Mouse (Mus musculus): Measurements from ENCODE around the gene Myom1. TPM values are rescaled to one million over a fixed set of nuclear protein-coding genes. Genes with fewer than 3 reads are reported as not detected.
A peak's percentile ranks its signal among the peaks of the same experiment; 100 is the strongest.

Myom1 gene
- polyA plus RNA-seq, 1 experiment from 2014 or later: 9.2 TPM

- H3K4me3 ChIP-seq (ENCODE audit: low read depth, low read length): peak overlapping the region; percentile 93
- peak overlapping the region; percentile 100 for H3K9ac ChIP-seq (replicated peaks; ENCODE audit: low read depth)
- ATAC-seq (no peak), DNase-seq (ENCODE audit: low spot score) (peak; percentile 68)
- H3K9me3 ChIP-seq (ENCODE audit: low read length): no peaks in the 10 kb centered on the region
- H3K4me1 ChIP-seq (ENCODE audit: insufficient read depth, low read depth, low read length): peaks cover 13% of the 10 kb centered on the region; the same call in 1 of the 2 replicates
- 4% methylated on average over 6 of the region's 6 CpGs for WGBS
- peak overlapping the region; percentile 100 for H3K27ac ChIP-seq (ENCODE audit: low read length)
- peaks cover 4% of the 10 kb centered on the region; the same call in 1 of the 2 replicates for H3K36me3 ChIP-seq (ENCODE audit: insufficient read depth, low read length)
- no peaks in the 10 kb centered on the region for H3K27me3 ChIP-seq (replicated peaks; ENCODE audit: insufficient read depth, low read length)
- H3K4me2 ChIP-seq (replicated peaks; ENCODE audit: low read depth, low read length): peak overlapping the region; percentile 57
- TF ChIP-seq CTCF (IDR thresholded peaks at IDR 0.05) (no peak), EP300 (IDR thresholded peaks at IDR 0.05) (no peak)
Measured at GRCm38 (mm10) chr17:71001067-71001466, 1.4 kb upstream of the Myom1 start.

DNA sequence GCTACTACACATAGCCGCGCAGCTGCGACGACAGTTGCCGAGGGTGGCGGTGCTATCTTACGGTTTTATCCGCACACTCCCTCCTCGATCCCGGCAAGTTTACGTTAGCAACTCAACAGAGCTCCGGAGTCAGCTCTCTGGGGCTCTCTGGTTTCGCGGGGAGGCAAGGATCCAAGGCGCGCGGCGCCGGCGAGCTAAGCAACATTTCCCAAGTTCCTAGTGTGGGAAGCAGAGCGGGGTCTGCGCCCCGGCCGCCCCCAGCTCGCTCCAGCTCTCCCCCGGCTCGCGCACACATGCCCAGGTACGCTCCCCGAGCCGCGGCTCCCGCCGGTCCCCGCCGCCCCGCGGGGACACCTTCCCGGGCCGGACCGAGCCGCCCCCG lies 743 bp upstream of the Myom1 start:
- under 1% methylated on average over 33 of the region's 43 CpGs for WGBS
- H3K9me3 ChIP-seq (ENCODE audit: low read length): no peaks in the 10 kb centered on the region
- TF ChIP-seq CTCF (IDR thresholded peaks at IDR 0.05): no peak
- TF ChIP-seq EP300 (IDR thresholded peaks at IDR 0.05): no peak
- peaks cover 13% of the 10 kb centered on the region; the same call in 1 of the 2 replicates for H3K4me1 ChIP-seq (ENCODE audit: insufficient read depth, low read depth, low read length)
- H3K27ac ChIP-seq (ENCODE audit: low read length): peak overlapping the region; percentile 100
- ATAC-seq (peak; percentile 43; the same call in 1 of the 2 replicates), DNase-seq (ENCODE audit: low spot score) (peak; percentile 81)
- H3K4me3 ChIP-seq (ENCODE audit: low read depth, low read length): peak overlapping the region; percentile 93
- H3K27me3 ChIP-seq (replicated peaks; ENCODE audit: insufficient read depth, low read length): no peaks in the 10 kb centered on the region
- peak overlapping the region; percentile 57 for H3K4me2 ChIP-seq (replicated peaks; ENCODE audit: low read depth, low read length)
- H3K9ac ChIP-seq (replicated peaks; ENCODE audit: low read depth): peak overlapping the region; percentile 100
- no peaks in the 10 kb centered on the region for H3K36me3 ChIP-seq (ENCODE audit: insufficient read depth, low read length)

DNA sequence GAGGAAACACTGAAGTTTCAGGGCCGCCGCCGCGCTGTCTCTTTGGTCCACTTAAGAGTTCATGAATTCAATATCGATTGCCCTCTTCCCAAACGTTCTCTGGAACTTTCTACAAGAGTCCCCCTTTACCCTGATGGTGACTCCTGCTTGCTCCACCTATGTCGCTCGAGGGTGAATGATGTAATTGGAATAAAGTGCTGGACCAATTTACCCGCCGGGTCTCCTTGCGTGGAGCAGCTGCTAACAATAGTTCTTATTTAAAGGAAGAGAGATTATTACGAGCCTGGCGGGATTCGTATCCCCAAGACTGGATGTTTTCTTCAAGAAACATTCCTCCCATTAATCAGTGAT lies 286 bp downstream of the Myom1 start, which contains the start of gene Myl12a:
Gene Myl12a (minus strand): TSS at position 135 of the 351 bp plus-strand sequence.
- H3K36me3 ChIP-seq (ENCODE audit: insufficient read depth, low read length): no peaks in the 10 kb centered on the region
- H3K9me3 ChIP-seq (ENCODE audit: low read length): no peaks in the 10 kb centered on the region
- 1% methylated on average over 14 of the region's 14 CpGs for WGBS
- TF ChIP-seq CTCF (IDR thresholded peaks at IDR 0.05): no peak
- no peak for TF ChIP-seq EP300 (IDR thresholded peaks at IDR 0.05)
- H3K4me2 ChIP-seq (replicated peaks; ENCODE audit: low read depth, low read length): peak within 1 kb of the TSS; percentile 57
- peak within 1 kb of the TSS; percentile 100 for H3K9ac ChIP-seq (replicated peaks; ENCODE audit: low read depth)
- H3K27ac ChIP-seq (ENCODE audit: low read length): peak within 1 kb of the TSS; percentile 100
- H3K4me3 ChIP-seq (ENCODE audit: low read depth, low read length): peak within 1 kb of the TSS; percentile 93
- ATAC-seq (peak; percentile 48), DNase-seq (ENCODE audit: low spot score) (no peak)
- peaks cover 8% of the 10 kb centered on the region; the same call in 1 of the 2 replicates for H3K4me1 ChIP-seq (ENCODE audit: insufficient read depth, low read depth, low read length)
- no peaks in the 10 kb centered on the region for H3K27me3 ChIP-seq (replicated peaks; ENCODE audit: insufficient read depth, low read length)

DNA sequence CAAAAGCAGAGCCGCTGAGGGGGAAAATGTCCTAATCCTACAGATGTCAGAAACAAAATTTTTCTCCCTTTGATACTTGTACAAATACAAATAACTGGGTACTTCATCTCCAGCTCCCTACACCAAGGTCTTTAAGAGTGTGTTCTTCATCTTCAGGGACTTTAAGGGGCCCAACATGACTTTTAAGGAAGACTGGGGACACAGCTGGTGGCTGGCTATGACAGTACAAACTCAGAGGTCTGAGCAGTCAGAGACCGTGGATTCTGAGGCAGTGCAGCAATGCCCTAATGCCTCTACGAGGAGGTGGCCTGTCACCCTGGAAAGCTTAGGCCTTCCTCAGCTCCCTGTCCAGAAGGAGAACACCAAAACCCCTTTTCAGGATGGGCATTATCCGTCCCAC lies 679 bp downstream of the Myom1 start:
- 40% methylated on average over 4 of the region's 4 CpGs for whole genome bisulfite sequencing
- H3K36me3 ChIP-seq (ENCODE audit: insufficient read depth, low read length): no peaks in the 10 kb centered on the region
- 0 out of 2 replicates have a peak overlapping the region, but pooled peaks have one; percentile 10 for H3K9ac ChIP-seq (replicated peaks; ENCODE audit: low read depth)
- no peak overlapping the region for H3K4me3 ChIP-seq (ENCODE audit: low read depth, low read length)
- H3K4me1 ChIP-seq (ENCODE audit: insufficient read depth, low read depth, low read length): peaks cover 4% of the 10 kb centered on the region; the same call in 1 of the 2 replicates
- DNase-seq (ENCODE audit: low spot score) (no peak), ATAC-seq (no peak)
- TF ChIP-seq CTCF (IDR thresholded peaks at IDR 0.05) (no peak), EP300 (IDR thresholded peaks at IDR 0.05) (no peak)
- peak overlapping the region; percentile 47 for H3K4me2 ChIP-seq (replicated peaks; ENCODE audit: low read depth, low read length)
- H3K27ac ChIP-seq (ENCODE audit: low read length): peak overlapping the region; percentile 100
- H3K9me3 ChIP-seq (ENCODE audit: low read length): no peaks in the 10 kb centered on the region
- H3K27me3 ChIP-seq (replicated peaks; ENCODE audit: insufficient read depth, low read length): no peaks in the 10 kb centered on the region

DNA sequence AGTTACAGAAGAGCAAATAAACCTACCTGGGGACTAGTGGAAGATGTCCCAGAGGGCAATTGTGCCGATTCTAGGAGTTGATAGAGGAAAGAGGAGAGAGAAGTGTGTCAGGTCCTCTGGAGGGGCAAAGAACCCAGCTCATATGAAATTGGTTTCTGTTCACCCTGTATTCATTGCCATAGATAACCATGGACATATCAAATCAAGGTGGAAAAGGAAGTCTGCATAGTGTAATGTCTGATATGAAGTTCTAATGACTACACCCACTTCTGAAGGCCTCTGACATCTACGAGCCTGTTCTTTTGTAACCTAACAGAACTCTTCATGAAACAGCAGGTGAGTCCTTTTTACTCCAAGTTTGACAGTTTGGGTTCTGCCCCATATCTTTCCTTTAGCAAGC lies 1.3 kb downstream of the Myom1 start:
- 65% methylated on average over 2 of the region's 2 CpGs for WGBS
- Histone ChIP-seq H3K36me3 (ENCODE audit: insufficient read depth, low read length) (no peaks in the 10 kb centered on the region), H3K4me2 (replicated peaks; ENCODE audit: low read depth, low read length) (no peak overlapping the region), H3K4me1 (ENCODE audit: insufficient read depth, low read depth, low read length) (peaks cover 4% of the 10 kb centered on the region; the same call in 1 of the 2 replicates), H3K27me3 (replicated peaks; ENCODE audit: insufficient read depth, low read length) (no peaks in the 10 kb centered on the region), H3K27ac (ENCODE audit: low read length) (peak overlapping the region; percentile 100; the same call in 1 of the 2 replicates), H3K9ac (replicated peaks; ENCODE audit: low read depth) (no peak overlapping the region), H3K9me3 (ENCODE audit: low read length) (no peaks in the 10 kb centered on the region), H3K4me3 (ENCODE audit: low read depth, low read length) (no peak overlapping the region)
- DNase-seq (ENCODE audit: low spot score) (no peak), ATAC-seq (no peak)
- TF ChIP-seq EP300 (IDR thresholded peaks at IDR 0.05) (no peak), CTCF (IDR thresholded peaks at IDR 0.05) (no peak)

- ATAC-seq (peak; percentile 6; the same call in 1 of the 2 replicates), DNase-seq (ENCODE audit: low spot score) (peak; percentile 91)
- no peaks in the 10 kb centered on the region for H3K9me3 ChIP-seq (ENCODE audit: low read length)
- no peak overlapping the region for H3K27ac ChIP-seq (ENCODE audit: low read length)
- peak; percentile 51 for TF ChIP-seq CTCF (IDR thresholded peaks at IDR 0.05)
- TF ChIP-seq EP300 (IDR thresholded peaks at IDR 0.05): 0 out of 2 replicates have a peak, but pooled peaks have one; percentile 29
- H3K27me3 ChIP-seq (replicated peaks; ENCODE audit: insufficient read depth, low read length): no peaks in the 10 kb centered on the region
- no peak overlapping the region for H3K4me3 ChIP-seq (ENCODE audit: low read depth, low read length)
- H3K36me3 ChIP-seq (ENCODE audit: insufficient read depth, low read length): no peaks in the 10 kb centered on the region
- 80% methylated on average over 10 of the region's 10 CpGs for WGBS
- H3K4me2 ChIP-seq (replicated peaks; ENCODE audit: low read depth, low read length): no peak overlapping the region
- peaks cover 4% of the 10 kb centered on the region; the same call in 1 of the 2 replicates for H3K4me1 ChIP-seq (ENCODE audit: insufficient read depth, low read depth, low read length)
- H3K9ac ChIP-seq (replicated peaks; ENCODE audit: low read depth): no peak overlapping the region
Measured at GRCm38 (mm10) chr17:71004186-71004960, 1.9 kb downstream of the Myom1 start.
